ENCODE assay signal across 16 mouse cellular contexts in genomic region chr9:23150874-23151273, GRCm38 (mm10).
"Had no signal": no experiment of that assay in that cellular context is flagged by ENCODE, and none has a peak within 500 bp of the region (broad histone marks: within the 10 kb centered on the region; RNA-seq: fewer than 3 reads in every experiment).

No protein-coding gene starts in this region.

- H3K36me3 ChIP-seq: lung, embryonic 15.5 days; midbrain, embryonic 13.5 days; midbrain, embryonic 15.5 days; neural tube, embryonic 12.5 days; stomach, embryonic 15.5 days had no signal

- H3K4me2 ChIP-seq: lung, embryonic 15.5 days; midbrain, embryonic 11.5 days; midbrain, embryonic 13.5 days; midbrain, embryonic 15.5 days; neural tube, embryonic 12.5 days; stomach, embryonic 15.5 days had no signal

- H3K4me1 ChIP-seq: lung, embryonic 15.5 days; megakaryocyte, embryonic 14.5 days; midbrain, embryonic 13.5 days; midbrain, embryonic 15.5 days; neural tube, embryonic 12.5 days; stomach, embryonic 15.5 days had no signal

- H3K27me3 ChIP-seq: lung, embryonic 15.5 days; midbrain, embryonic 13.5 days; midbrain, embryonic 15.5 days; neural tube, embryonic 12.5 days; stomach, embryonic 15.5 days had no signal

- DNase-seq: lung, postnatal 14 days; lung, postnatal 36 days; right cerebral cortex, postnatal 14 days; thymus, adult 2 months; thymus, postnatal 25 days; thymus, postnatal 4 days had no signal

- ATAC-seq: lung, postnatal 0 days; midbrain, embryonic 13.5 days; midbrain, embryonic 15.5 days had no signal

- H3K27ac ChIP-seq: lung, embryonic 15.5 days; macrophage; midbrain, embryonic 13.5 days; midbrain, embryonic 15.5 days; neural tube, embryonic 12.5 days; stomach, embryonic 15.5 days; stomach, postnatal 0 days had no signal

- H3K9me3 ChIP-seq: lung, embryonic 15.5 days; megakaryocyte, embryonic 14.5 days; midbrain, embryonic 13.5 days; midbrain, embryonic 15.5 days; neural tube, embryonic 12.5 days; stomach, embryonic 15.5 days had no signal

- H3K4me3 ChIP-seq: lung, embryonic 15.5 days; megakaryocyte, embryonic 14.5 days; midbrain, embryonic 13.5 days; midbrain, embryonic 15.5 days; neural tube, embryonic 12.5 days; stomach, embryonic 15.5 days had no signal

- H3K9ac ChIP-seq: lung, embryonic 15.5 days; midbrain, embryonic 13.5 days; midbrain, embryonic 15.5 days; neural tube, embryonic 12.5 days; stomach, embryonic 15.5 days had no signal
